Mouse (Mus musculus) intestine, embryonic 14.5 days (tissue): Measurements from ENCODE around the gene Zhx3. TPM values are rescaled to one million over a fixed set of nuclear protein-coding genes. Genes with fewer than 3 reads are reported as not detected.

Source experiments
- ATAC-seq: fragments of 200-750 bp; cut with Nextera tagmentation; replicated peaks from 2 replicates; pipeline ENCODE4 v1.8.0; 2017; ENCODE audit warnings: low read depth, moderate number of reproducible peaks, moderate TSS enrichment, moderate library complexity; ENCODE audit not compliant: low FRiP score, low TSS enrichment
- DNase-seq: peaks from one replicate; pipeline ENCODE4 v3.0.0-alpha.2; 2018; ENCODE audit warnings: low spot score
- H3K27ac ChIP-seq: fragments of 300-500 bp; sonication (generic); 2 replicates; pipeline ENCODE4 v1.5.1; 2014; ENCODE audit warnings: low read depth, mild to moderate bottlenecking, control low read depth
- H3K27me3 ChIP-seq: fragments of 300-500 bp; sonication (generic); replicated peaks from 2 replicates; pipeline ENCODE4 v1.6.1; 2014; ENCODE audit warnings: low read length, control low read depth; ENCODE audit not compliant: control insufficient read depth, insufficient read depth
- H3K36me3 ChIP-seq: fragments of 300-500 bp; sonication (generic); 2 replicates; pipeline ENCODE4 v1.6.1; 2014; ENCODE audit warnings: low read length, control low read depth; ENCODE audit not compliant: control insufficient read depth, insufficient read depth
- H3K4me1 ChIP-seq: fragments of 300-500 bp; sonication (generic); replicated peaks from 2 replicates; pipeline ENCODE4 v1.6.1; 2014; ENCODE audit warnings: low read length, control low read depth, mixed read lengths; ENCODE audit not compliant: control insufficient read depth, insufficient read depth
- H3K4me2 ChIP-seq: fragments of 300-500 bp; sonication (generic); 2 replicates; pipeline ENCODE4 v1.6.1; 2014; ENCODE audit warnings: low read length
- H3K4me3 ChIP-seq: fragments of 300-500 bp; sonication (generic); 2 replicates; pipeline ENCODE4 v1.5.1; 2014; ENCODE audit warnings: low read depth, low read length, control low read depth, mixed read lengths
- H3K9ac ChIP-seq: fragments of 300-500 bp; sonication (generic); 2 replicates; pipeline ENCODE4 v1.6.1; 2014; ENCODE audit warnings: mild to moderate bottlenecking, low read length
- H3K9me3 ChIP-seq: fragments of 300-500 bp; sonication (generic); 2 replicates; pipeline ENCODE4 v1.6.1; 2016; ENCODE audit warnings: low read length, control low read depth; ENCODE audit not compliant: control insufficient read depth
- WGBS: fragments of 180-500 bp; shearing (Covaris S2); extraction: QIAGEN DNeasy Blood & Tissue Kit; methylation state at CpG from one replicate; pipeline ENCODE4 v1.1.7; 2014; 5-methylcytosine and 5-hydroxymethylcytosine counted together
- polyA plus RNA-seq: library from polyadenylated mRNA; unstranded; fragments of >200 nt; fragmentation: Nextera tagmentation; extraction: Ambion mirVana; gene quantifications from 2 replicates; pipeline ENCODE4 v1.2.1, GENCODE M21; 2014

Gene Zhx3
- polyA plus RNA-seq, 1 experiment from 2014 or later, result 7.5 TPM

GRCm38 (mm10) chr2:160780834-160781219, 92.0 kb downstream of the Zhx3 start:
- Histone ChIP-seq H3K36me3 (peaks cover 14% of the 10 kb centered on the region), H3K4me1 (no peaks in the 10 kb centered on the region), H3K9me3 (no peaks in the 10 kb centered on the region), H3K9ac (no peak overlapping the region), H3K4me2 (no peak overlapping the region), H3K4me3 (no peak overlapping the region), H3K27me3 (no peaks in the 10 kb centered on the region), H3K27ac (no peak overlapping the region)
- DNase-seq (no peak), ATAC-seq (no peak)
- WGBS, result 87% methylated on average over 2 of the region's 2 CpGs

- Histone ChIP-seq H3K27me3 (no peaks in the 10 kb centered on the region), H3K4me3 (no peak overlapping the region), H3K27ac (no peak overlapping the region), H3K36me3 (peaks cover 14% of the 10 kb centered on the region), H3K9me3 (no peaks in the 10 kb centered on the region), H3K4me2 (no peak overlapping the region), H3K4me1 (no peaks in the 10 kb centered on the region), H3K9ac (no peak overlapping the region)
- DNase-seq (peak; percentile 43), ATAC-seq (no peak)
- 90% methylated on average over 13 of the region's 13 CpGs for WGBS
Observed at GRCm38 (mm10) chr2:160780154-160780833, 92.5 kb downstream of the Zhx3 start.

- WGBS, result 77% methylated on average over 2 of the region's 2 CpGs
- no peak overlapping the region for H3K4me2 ChIP-seq
Observed at GRCm38 (mm10) chr2:160778034-160778433, 94.8 kb downstream of the Zhx3 start.

GRCm38 (mm10) chr2:160771325-160772276, 101.2 kb downstream of the Zhx3 start:
- 85% methylated on average over 8 of the region's 8 CpGs for WGBS
- Histone ChIP-seq H3K4me2 (no peak overlapping the region), H3K36me3 (peaks cover 8% of the 10 kb centered on the region; the same call in 1 of the 2 replicates), H3K4me1 (no peaks in the 10 kb centered on the region), H3K9me3 (no peaks in the 10 kb centered on the region), H3K9ac (no peak overlapping the region), H3K4me3 (no peak overlapping the region), H3K27me3 (no peaks in the 10 kb centered on the region), H3K27ac (no peak overlapping the region)
- no peak for ATAC-seq
- no peak for DNase-seq

More at GRCm38 (mm10) chr2:160778034-160778433, 94.8 kb downstream of the Zhx3 start:
- DNase-seq (peak; percentile 25), ATAC-seq (no peak)
- Histone ChIP-seq H3K9me3 (no peaks in the 10 kb centered on the region), H3K4me1 (no peaks in the 10 kb centered on the region), H3K27me3 (no peaks in the 10 kb centered on the region), H3K27ac (no peak overlapping the region), H3K36me3 (peaks cover 14% of the 10 kb centered on the region), H3K4me3 (no peak overlapping the region), H3K9ac (no peak overlapping the region)

- ATAC-seq, result no peak
- H3K4me3 ChIP-seq, result no peak overlapping the region
- no peak overlapping the region for H3K27ac ChIP-seq
- peaks cover 8% of the 10 kb centered on the region; the same call in 1 of the 2 replicates for H3K36me3 ChIP-seq
- H3K4me1 ChIP-seq, result no peaks in the 10 kb centered on the region
- 86% methylated on average over 1 of the region's 1 CpGs for WGBS
- DNase-seq, result no peak
- no peak overlapping the region for H3K9ac ChIP-seq
- no peak overlapping the region for H3K4me2 ChIP-seq
- no peaks in the 10 kb centered on the region for H3K9me3 ChIP-seq
- H3K27me3 ChIP-seq, result no peaks in the 10 kb centered on the region
Observed at GRCm38 (mm10) chr2:160770871-160771270, 101.9 kb downstream of the Zhx3 start.

- no peak overlapping the region for H3K4me2 ChIP-seq
- no peak overlapping the region for H3K9ac ChIP-seq
- H3K4me1 ChIP-seq, result no peaks in the 10 kb centered on the region
- no peak overlapping the region for H3K27ac ChIP-seq
- H3K27me3 ChIP-seq, result no peaks in the 10 kb centered on the region
- no peak overlapping the region for H3K4me3 ChIP-seq
- no peak for DNase-seq
- peaks cover 8% of the 10 kb centered on the region; the same call in 1 of the 2 replicates for H3K36me3 ChIP-seq
- no peak for ATAC-seq
- no peaks in the 10 kb centered on the region for H3K9me3 ChIP-seq
Observed at GRCm38 (mm10) chr2:160770409-160770808, 102.4 kb downstream of the Zhx3 start.

GRCm38 (mm10) chr2:160768997-160769396, 103.8 kb downstream of the Zhx3 start:
- Histone ChIP-seq H3K4me3 (no peak overlapping the region), H3K4me2 (no peak overlapping the region), H3K27me3 (no peaks in the 10 kb centered on the region), H3K9me3 (no peaks in the 10 kb centered on the region), H3K9ac (no peak overlapping the region), H3K27ac (no peak overlapping the region), H3K4me1 (no peaks in the 10 kb centered on the region), H3K36me3 (peaks cover 15% of the 10 kb centered on the region; the same call in 1 of the 2 replicates)
- WGBS, result 93% methylated on average over 2 of the region's 2 CpGs
- no peak for DNase-seq
- no peak; the same call in 1 of the 2 replicates for ATAC-seq

- no peak overlapping the region for H3K4me3 ChIP-seq
- no peak overlapping the region for H3K9ac ChIP-seq
- no peak overlapping the region for H3K4me2 ChIP-seq
- H3K27me3 ChIP-seq, result no peaks in the 10 kb centered on the region
- no peak for DNase-seq
- no peak for ATAC-seq
- peaks cover 23% of the 10 kb centered on the region; the same call in 1 of the 2 replicates for H3K36me3 ChIP-seq
- WGBS, result 82% methylated on average over 4 of the region's 4 CpGs
- no peaks in the 10 kb centered on the region for H3K9me3 ChIP-seq
- no peak overlapping the region for H3K27ac ChIP-seq
- H3K4me1 ChIP-seq, result no peaks in the 10 kb centered on the region
Observed at GRCm38 (mm10) chr2:160768097-160768695, 104.6 kb downstream of the Zhx3 start.
